Mouse (Mus musculus) MEL-GATA-1-ER (cell line): ENCODE measurements at regions not wholly inside any gene's neighbourhood (a gene's known extent, or its start where the extent isn't known, plus 50 kb on each side); places are given as distances from the start of the nearest gene placed in this dataset.

ENCODE experiments used
- DNase-seq: peaks from one replicate; pipeline ENCODE4 v3.0.0-alpha.2; 2012; ENCODE audit warnings: low read depth; ENCODE audit errors: extremely low read depth

DNA sequence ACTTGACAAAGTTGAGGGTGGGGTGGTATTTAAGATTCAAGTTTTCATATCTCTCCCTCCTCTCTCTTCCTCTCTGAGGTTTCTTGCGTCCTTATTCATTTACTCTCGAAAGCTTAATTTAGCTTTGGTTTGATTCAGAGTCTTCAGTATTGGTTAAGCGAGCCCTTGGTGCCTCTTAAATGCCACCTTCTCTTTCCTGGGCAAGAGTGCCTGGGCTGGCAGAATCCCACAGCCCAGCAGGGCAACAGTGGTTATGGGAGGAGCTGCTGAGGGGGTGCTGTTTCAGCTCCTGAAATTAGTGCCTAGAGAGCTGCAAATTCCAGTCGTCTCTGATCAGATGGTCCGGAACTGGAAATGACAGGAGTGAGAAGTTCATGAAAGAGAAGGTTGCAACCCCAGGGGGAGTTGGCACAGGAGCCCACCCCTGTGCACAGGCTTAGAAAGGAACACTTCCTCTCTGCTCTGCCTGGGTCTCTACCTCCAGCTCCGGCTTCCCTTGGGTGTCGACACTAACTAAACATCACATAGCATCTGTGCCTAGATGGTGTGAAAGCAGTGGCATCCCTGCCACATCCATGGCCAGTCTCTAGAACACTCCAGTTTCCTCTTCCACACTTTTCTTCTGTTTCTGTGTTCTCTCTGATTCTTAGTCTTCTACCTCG is 125.2 kb upstream of the Tent5a start:
- no peak for DNase-seq

DNA sequence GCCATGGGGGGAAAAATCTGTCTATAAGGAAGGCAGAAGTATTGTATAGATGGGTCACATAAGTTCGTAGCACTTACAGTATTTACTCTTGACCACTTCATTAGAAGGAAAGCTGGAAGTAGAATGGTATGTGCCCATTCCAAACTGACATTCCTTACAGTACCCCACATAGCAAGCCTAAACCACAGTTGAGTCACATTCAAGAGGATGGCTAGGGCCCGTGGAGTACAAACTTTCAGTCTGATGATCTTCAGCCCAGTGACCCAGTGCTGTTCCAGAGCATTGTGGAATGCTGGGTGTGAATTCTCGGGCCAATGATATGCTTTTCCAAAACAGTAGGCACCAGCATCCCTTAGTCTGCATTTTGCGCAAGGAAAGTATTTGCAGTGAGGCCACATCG is 124.2 kb upstream of the Tent5a start:
- DNase-seq: no peak

DNA sequence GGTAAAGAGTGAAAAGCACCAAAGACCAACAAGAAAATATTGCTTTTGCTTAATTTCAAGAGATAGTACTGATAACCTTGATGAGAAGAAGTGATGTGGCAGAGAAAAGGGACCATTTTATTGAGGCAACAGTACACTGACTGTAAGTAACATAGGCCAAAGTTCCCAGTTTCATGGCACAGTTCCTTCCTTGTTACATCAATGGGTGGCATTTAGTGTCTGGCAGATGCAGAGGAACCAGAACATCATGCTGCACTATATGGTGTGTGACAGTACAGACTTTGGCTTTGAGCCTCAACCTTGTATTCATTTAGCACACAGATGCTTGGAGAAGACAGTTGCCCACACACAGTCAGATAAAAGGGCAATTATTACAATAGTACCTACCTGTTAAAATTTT is 123.7 kb upstream of the Tent5a start:
- no peak for DNase-seq

DNA sequence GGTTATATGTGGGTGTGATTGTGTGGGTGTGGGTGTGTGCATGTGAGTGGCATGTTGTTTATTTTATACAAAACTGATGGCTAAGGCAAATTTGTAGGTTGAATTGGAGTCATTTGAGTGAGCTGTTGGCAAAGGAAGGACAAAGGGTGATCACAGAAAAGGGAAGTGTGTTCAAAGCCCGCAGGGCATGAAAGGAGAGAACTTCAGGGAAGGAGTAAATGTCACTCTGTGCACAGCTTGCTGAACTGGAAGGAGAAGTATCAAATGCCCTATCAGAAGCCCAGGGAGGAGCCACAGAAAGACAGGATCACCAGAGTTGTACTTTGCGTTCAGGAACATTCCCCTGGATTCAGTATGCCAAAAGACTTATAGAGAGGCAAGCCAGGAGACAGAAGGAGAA is 122.3 kb upstream of the Tent5a start:
- DNase-seq: peak; percentile 0

DNA sequence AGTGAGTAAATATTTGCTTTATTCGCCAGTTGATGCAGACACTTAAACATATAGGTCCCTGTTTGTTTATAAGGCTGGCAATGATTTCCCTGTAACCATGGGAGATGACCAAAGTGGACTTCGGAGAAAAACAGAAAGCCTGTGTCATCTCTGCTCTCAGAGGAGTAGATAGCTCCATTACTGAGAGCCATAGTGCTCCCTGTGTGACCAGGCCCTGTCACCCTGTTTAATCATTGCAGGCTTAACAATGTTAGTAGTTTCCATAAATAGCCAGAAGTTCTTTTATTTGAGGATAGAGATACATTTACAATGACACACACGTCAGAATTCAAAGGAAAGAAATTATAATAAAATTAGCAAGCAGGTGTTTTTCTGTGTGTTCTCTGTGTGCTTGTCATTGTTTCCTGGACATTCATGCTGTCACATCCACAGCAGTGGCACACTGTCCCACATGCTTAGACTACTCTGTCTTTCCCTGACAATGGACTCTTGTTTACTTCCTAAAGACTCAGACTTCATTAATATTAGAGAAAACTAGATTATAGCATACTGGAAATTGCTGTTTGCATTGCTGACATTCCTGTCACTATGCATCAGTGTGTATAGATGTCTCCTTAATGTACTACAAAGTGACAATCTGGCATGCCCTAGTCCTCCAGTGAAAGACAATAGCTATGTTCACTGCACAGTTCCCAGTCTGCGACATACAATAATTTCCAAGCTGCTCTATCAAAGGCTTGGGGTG is 115.8 kb upstream of the Tent5a start:
- no peak for DNase-seq

DNA sequence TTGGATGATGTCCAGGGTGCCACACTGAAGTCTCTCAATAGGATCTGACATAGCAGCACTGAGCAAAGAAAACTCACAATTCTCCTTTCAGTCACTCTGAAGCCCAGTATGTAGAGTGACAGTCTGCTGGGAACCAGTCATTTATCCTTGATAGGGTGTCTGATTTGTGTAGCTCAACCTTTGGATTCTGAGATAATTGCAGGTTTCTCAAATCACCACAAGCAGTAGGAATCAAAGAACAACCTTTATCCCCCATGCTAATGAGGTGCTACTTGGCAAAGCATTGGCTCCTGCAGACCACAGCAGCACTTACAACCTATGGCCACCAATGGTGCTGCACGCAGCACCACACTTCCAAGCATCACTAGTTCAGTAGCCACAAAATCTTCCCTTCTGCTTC is 112.5 kb upstream of the Tent5a start:
- no peak for DNase-seq

DNA sequence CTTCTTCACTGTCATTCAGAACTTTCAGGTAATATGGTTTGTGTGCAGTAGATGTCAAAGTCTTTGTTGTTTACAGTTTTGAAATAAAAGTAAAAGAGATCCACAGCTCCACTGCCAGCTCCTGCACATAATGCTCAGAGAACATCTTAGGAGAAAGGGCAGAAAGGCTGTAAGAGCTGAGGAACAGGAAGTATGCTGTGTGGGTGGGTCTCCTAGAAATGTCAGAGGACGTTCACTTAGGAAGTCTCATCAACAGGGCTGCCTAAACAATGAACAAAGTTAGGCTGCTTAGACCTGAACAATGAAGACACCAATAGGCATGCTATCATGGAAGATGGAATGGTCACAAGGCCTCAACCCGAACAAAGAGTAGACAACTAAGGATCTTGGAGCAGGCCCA is 105.1 kb upstream of the Tent5a start:
- no peak for DNase-seq

DNA sequence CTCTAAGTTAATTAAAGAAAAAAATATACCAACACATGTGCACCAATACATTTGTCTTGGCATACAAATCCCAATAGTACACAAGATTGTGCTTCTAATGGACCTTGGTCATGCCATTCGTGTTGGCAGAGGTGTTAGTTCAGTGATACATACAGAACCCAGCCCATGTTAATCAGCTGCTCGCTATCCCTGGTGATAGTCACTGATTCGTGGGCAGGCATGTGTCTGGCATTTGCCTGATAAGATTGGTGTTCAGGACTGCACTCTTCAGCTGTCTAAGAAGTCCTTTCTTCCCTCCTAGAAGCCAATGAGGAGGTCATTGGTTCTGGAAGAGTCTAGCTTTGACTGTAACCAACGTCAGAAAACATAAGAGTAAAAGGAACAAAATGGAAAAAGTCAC is 99.7 kb upstream of the Tent5a start:
- no peak for DNase-seq

DNA sequence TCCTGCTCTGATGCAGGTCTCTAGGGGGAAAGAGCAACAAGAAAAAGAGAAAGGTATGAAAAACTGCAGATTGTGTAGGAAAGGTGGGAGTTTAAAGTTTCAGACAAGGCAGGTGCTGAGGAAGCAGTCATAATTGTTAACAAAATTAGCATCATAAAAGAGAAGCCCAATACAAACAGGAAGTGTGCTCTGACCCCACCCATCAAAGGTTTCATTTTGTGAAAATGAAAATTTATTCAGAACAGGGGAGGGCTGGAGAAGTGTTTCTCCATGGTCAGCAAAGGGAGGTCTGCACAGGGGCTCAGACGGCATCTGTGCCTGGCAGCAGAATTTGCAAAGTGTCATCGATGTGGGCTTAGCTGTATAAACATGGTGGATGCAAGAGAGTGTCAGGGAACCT is 96.8 kb upstream of the Tent5a start:
- DNase-seq: no peak

DNA sequence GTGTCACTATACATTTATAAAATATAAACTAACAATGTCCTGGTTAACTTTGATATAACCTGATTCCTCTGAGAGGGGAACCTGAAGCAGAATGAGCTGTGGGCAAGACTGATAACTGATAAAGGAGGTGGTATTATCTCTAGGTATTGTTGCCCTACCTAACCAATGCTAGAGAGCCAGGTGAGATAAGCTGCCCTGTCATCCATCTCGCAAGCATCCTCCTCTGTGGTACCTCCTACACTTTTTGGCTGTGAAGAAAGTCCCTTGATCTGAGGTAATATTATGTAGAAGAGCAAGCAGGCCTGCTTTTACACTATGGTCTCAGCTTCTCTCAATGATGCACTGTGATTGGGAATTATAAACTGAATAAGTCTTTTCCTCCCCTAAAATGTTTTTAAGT is 87.2 kb upstream of the Tent5a start:
- no peak for DNase-seq

DNA sequence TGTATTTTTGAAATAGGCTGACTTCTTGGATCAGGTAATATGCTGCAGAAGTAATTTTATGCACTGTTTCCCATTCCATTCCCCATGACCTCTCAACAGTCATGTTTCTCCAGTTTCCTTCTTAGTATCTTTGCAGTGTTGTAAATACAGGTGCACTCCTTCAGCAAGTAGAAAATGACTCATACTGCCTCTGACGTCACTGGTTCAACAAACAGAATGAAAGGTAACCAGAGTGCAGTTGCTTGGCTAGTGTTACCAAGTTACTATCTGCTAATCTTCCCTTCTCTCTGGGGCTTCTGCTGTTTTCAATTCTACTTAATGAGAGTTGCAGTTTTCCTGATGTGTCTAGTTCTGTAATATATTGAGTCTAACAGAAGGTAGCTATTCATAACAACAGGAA is 86.7 kb upstream of the Tent5a start:
- no peak for DNase-seq

DNA sequence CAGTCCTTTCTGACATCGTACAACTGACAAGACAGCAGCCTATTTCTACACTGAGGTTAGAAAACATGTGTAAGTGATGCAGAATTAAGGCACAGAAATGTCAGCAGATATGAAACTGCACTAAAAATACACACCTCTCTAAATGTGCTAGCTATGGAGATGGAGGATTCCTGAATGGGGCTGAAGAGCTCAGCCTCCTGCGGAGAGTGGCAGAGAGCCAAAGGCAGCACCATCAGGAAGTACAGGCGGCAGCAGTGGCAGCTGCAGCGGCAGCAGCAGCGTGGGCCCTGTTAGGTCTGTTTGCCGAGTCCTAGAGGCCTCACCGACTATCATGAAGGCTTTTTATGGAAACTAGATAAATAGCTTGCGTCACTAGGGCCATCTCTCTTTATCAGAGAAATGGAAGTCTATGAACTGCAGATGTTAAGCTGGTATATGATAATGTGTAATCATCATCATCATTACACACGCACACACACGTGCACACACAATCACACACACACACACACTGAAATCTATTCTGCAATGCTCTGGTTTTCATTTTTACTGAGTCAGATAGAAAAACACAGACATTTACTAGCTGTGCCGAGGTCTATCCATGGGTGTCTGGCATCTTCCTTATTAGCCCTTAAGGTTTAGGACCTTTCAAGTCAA is 83.6 kb upstream of the Tent5a start:
- peak; percentile 21 for DNase-seq

DNA sequence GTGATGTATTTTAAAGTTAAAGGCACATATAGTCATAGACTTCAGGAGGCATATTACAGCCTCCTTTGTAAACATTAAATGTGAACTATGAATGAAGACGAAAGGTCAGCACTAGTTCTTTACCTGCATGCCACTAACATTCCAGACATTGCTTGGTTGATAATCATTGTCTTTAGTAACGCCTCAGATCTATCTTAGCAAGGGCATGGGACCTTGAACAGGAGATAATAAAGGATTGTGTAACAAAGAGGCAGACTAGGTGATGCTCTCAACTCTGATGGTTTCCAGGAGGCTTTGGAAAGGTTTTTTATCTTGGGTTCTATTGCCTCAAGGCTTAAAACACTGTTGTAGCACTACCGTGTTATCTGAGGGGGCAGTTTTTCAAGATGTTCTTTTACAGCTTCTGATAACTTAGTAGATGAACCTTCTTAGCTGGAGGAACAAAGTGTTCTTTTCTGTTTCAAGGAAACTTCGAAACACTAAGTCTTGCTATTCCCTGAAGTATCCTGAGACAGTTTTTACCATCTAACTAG is 82.9 kb upstream of the Tent5a start:
- DNase-seq: no peak

DNA sequence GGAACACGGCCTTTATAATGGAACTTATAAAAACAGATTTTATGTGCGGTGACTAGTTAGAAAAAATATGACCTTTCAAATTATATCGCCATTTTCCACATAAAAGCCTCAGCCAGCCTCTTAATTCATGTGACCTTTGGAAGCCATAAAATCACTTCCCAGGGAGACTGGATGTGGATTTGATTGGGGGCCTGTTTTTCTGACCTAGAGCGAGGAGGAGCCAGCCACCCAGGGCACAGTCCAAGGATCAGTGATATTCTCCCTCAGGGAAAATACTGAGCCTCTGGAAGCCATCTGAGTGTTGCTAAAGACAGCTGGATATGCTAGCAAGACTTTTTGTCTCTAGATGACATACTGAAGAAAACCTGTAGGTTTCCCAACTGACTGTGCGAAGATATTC is 81.3 kb upstream of the Tent5a start:
- no peak for DNase-seq

DNA sequence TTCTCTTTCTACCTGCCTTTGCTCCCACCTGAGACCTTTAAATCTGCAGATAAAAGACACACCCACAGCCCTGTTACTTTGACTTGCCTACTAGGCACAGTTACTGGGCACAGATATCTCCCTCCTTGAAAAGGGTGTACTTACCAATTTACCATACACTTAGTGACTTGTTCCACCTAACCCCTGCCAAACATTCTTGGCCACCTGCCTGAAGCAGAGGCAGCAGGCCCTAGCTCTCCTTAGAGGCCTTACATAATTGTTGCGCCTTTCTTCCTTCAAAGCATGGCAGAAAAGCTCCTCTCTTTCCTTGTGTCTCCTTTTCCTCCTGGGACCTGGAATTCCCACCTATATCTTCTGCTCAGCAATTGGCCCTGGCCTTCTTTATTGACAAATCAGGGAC is 80.4 kb upstream of the Tent5a start:
- no peak for DNase-seq

DNA sequence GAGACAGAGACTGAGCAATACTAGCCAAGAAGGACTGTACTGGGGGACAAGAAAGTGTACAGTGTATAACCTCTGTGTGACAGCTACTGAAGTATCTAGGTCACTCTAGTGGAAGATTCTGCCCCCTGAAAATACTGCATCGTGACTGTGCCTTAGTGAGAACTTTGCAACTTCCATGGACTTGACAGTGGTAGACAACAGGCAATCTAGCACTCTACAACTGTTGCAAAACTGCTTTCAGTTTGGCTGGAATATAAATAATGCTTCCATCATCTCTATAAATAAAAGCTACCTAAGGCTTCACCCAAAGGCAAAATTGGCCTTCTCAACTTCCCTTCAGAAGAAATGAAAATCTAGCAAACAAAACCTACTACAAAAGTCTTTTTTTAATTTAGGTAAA is 74.6 kb upstream of the Tent5a start:
- DNase-seq: no peak

DNA sequence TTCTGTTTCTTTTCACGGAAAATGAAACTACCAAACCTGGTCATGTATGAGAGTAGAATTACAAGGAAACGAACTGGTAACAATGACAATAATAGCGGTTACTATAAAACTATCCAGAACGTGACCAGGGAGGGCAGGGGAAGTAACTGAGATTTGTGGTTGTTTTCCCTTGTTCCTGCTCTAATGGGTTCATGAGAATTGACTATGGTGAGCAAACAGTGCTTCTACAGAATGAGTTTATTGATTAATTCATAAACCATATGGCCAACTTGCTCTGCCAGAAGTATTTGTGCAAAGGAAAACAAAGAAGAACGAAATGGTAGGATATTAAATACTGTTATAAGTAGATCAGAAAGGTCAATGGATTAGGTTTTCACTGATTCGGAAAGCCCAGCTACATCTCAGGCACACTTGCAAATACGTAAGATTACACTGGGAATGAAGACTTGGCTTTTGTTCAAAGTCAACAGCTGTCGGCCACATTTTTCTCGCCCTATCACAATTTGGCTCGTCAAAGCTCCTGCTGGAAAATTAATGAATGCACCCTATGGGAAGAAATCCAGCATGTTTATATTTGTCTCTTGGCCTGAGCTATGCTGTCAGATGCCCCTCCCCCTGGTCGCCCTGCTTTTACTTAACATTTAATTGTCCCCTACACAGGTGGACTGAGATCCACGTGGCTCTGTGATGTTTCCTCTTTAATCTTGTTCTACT is 73.6 kb upstream of the Tent5a start:
- no peak for DNase-seq

DNA sequence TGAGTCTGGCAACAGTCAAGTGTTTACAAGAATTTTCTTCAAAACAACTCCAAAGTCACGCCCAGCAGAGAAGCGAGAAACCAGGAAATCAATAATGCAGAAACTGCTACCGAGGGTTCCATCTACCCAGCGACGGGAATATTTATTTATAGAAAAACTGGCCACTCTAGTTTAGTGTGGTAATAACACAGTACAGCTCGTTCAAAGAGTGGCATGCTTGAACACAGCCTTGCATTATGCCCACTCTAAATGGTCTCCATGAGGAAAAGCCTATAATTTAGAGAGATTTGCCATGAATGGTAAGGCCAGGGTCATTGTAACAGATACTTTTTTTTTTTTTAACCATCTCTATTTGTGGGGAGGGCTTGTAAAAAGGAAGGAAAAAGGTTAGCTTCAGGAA is 67.8 kb upstream of the Tent5a start:
- DNase-seq: no peak

DNA sequence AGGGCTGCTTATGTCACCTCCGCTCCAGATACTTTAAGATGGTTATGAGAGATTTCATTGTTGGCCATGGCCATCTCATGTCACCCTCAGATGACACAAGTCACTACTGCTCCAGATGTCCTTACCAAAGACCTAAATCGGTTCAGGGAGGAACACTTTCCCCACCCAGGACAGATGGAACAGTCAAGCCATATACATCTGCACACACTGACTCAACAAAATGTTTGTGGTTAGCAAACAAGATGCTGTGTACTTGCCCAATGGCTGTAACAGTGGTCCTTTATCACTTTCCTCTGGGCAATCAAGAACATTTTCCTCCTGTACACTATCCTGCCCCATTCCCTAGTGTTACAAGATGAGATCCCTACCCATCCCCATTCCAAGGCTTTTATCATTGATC is 64.1 kb upstream of the Tent5a start:
- no peak for DNase-seq

DNA sequence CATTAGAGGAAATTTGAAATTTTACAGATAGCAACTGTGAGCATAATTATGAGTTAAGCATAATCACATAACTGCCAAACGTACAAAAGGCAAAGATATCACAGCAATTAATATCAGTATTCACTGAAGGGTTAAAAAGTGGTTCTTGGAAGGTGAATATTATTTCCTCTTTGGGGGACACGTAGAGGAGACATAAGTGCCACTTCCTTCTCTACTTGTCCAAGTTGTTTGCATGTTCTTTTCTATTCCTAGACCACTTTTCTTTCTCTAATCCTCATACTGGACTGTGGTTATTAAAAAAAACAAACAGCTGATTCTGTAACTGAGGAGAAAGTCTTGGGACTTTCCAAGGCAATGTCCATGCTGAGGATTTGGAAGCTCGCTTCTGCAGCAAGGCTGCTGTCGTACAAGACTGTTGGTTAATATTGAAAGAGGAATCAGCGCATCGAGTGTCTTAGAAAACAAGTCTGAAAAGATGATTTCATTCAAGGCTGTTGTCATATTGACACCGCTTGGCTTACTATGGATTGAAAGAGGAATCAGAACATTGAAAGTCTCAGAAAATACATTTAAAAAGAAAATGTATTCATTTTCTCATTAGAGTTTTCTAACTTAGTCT is 61.7 kb upstream of the Tent5a start:
- no peak for DNase-seq

DNA sequence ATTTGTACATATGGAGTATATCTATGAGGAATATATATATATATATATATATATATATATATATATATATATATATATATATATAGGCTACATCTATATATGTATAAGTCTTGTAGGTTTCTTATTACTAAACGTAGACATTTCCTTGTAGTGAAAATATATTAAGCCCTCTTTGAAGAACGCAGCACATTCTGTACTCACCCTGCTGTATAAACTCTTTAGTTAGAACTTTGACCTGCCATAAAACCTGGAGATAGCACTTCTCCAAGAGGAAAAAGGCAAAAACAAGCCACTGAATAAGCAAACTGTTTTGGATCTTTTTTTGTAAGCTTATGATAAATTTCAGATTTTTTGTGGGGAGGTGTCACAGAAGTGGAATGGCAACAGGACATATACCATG is 55.3 kb upstream of the Tent5a start:
- no peak for DNase-seq

DNA sequence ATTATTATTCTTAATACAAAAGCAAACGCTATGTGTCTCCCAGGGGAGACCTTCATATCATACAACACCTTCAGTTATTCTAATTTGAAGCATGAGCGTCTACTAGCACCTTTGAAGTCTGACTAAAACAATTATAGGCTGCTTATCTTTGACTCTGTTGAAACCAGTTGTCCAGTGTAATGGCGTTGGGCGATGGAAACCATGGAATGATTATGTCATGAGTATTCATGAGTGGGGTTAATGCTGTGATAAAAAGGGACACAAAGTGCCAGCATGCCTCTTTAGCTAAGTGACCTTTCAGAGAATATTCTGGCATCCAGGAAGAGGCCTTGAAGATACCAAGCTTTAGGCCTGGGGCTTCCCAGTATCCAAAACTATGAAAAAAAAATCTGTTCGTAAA is 53.6 kb upstream of the Tent5a start:
- DNase-seq: no peak
